16 mouse cellular contexts compared by ENCODE assay signal in genomic region chr11:84960291-84960690, GRCm38 (mm10). TPM values are rescaled to one million over a fixed set of nuclear protein-coding genes. Genes with fewer than 3 reads are reported as not detected.
DNase-seq lines count a peak whose midpoint lies in the region; ATAC-seq and TF ChIP-seq lines count a peak whose summit lies in the region.
"Had no signal": no experiment of that assay in that cellular context is flagged by ENCODE, and none has a peak within 500 bp of the region (broad histone marks: within the 10 kb centered on the region; RNA-seq: fewer than 3 reads in every experiment).

No protein-coding gene starts in this region.

- peaks cover 41% of the 10 kb centered on the region for H3K4me1 ChIP-seq in cerebellum, adult 2 months (ENCODE audit: control insufficient read depth, insufficient read depth, low read length)
- H3K4me1 ChIP-seq in heart, embryonic 12.5 days (replicated peaks): peaks cover 29% of the 10 kb centered on the region
- peaks cover 44% of the 10 kb centered on the region for H3K4me1 ChIP-seq in kidney, embryonic 15.5 days
- H3K4me1 ChIP-seq in brown adipose tissue, adult 24 weeks (ENCODE audit: control insufficient read depth, insufficient read depth, insufficient read length, low read length): peaks cover 2% of the 10 kb centered on the region

- no peaks in the 10 kb centered on the region for H3K36me3 ChIP-seq in heart, embryonic 12.5 days
- H3K36me3 ChIP-seq in kidney, embryonic 15.5 days: no peaks in the 10 kb centered on the region

- no peak for TF ChIP-seq POLR2A in cerebellum, adult 2 months (IDR thresholded peaks at IDR 0.05; ENCODE audit: borderline replicate concordance, insufficient read depth, low read length)

- H3K9ac ChIP-seq in heart, embryonic 12.5 days: no peak overlapping the region
- H3K9ac ChIP-seq in kidney, embryonic 15.5 days: no peak overlapping the region
- H3K9ac ChIP-seq: liver, embryonic 14.5 days had no signal

- WGBS in cerebellum, adult 2 months: 15% methylated on average over 3 of the region's 3 CpGs
- WGBS in heart, embryonic 12.5 days: 41% methylated on average over 3 of the region's 3 CpGs
- WGBS in kidney, embryonic 15.5 days: 41% methylated on average over 3 of the region's 3 CpGs

- intact Hi-C loops in heart, postnatal 14 days (cut with DNase I): no loop called here

- H3K4me3 ChIP-seq in cerebellum, adult 2 months (replicated peaks; ENCODE audit: insufficient read depth, low read depth, low read length): peak overlapping the region; percentile 85
- H3K4me3 ChIP-seq in heart, embryonic 12.5 days: no peak overlapping the region
- no peak overlapping the region for H3K4me3 ChIP-seq in kidney, embryonic 15.5 days (replicated peaks)
- H3K4me3 ChIP-seq in brown adipose tissue, adult 24 weeks (ENCODE audit: insufficient read depth, low read depth, low read length): 0 out of 2 replicates have a peak overlapping the region, but pooled peaks have one; percentile 8
- H3K4me3 ChIP-seq: myocyte had no signal

- no peak for ATAC-seq in cerebellum, adult (ENCODE audit: insufficient number of reproducible peaks, low FRiP score, low TSS enrichment)
- no peak for ATAC-seq in heart, embryonic 12.5 days (ENCODE audit: insufficient number of reproducible peaks, low FRiP score)
- no peak for ATAC-seq in kidney, embryonic 15.5 days (replicated peaks; ENCODE audit: low FRiP score)

- H3K27me3 ChIP-seq in cerebellum, adult 2 months (ENCODE audit: control insufficient read depth, insufficient read depth, low read length): no peaks in the 10 kb centered on the region
- H3K27me3 ChIP-seq in heart, embryonic 12.5 days (replicated peaks): peaks cover 39% of the 10 kb centered on the region
- peaks cover 39% of the 10 kb centered on the region for H3K27me3 ChIP-seq in kidney, embryonic 15.5 days

- peak overlapping the region; percentile 100 for H3K27ac ChIP-seq in cerebellum, adult 2 months (ENCODE audit: insufficient read depth, low read length)
- no peak overlapping the region for H3K27ac ChIP-seq in heart, embryonic 12.5 days (ENCODE audit: poor library complexity, severe bottlenecking)
- H3K27ac ChIP-seq in kidney, embryonic 15.5 days: peak overlapping the region; percentile 66
- peak overlapping the region; percentile 68 for H3K27ac ChIP-seq in brown adipose tissue, adult 24 weeks (replicated peaks; ENCODE audit: low read depth, low read length)
- H3K27ac ChIP-seq: liver, embryonic 14.5 days; stomach, postnatal 0 days had no signal

- no peak for DNase-seq in cerebellum, adult 2 months
- no peak for DNase-seq in heart, postnatal 14 days
- DNase-seq in kidney, adult 11 months: no peak
- no peak for DNase-seq in frontal cortex, postnatal 14 days (ENCODE audit: low spot score in 2 of 2)
- DNase-seq: layer of hippocampus, postnatal 36 days; right cerebral cortex, adult 18-20 months; thymus, postnatal 14 days had no signal

- no peaks in the 10 kb centered on the region for H3K9me3 ChIP-seq in heart, embryonic 12.5 days (replicated peaks)
- H3K9me3 ChIP-seq in kidney, embryonic 15.5 days (replicated peaks): no peaks in the 10 kb centered on the region

- TF ChIP-seq CTCF in cerebellum, adult 2 months (IDR thresholded peaks at IDR 0.05; ENCODE audit: borderline replicate concordance, insufficient read depth, low read depth, low read length): no peak

- peak overlapping the region; percentile 38 for H3K4me2 ChIP-seq in heart, embryonic 12.5 days
- peak overlapping the region; percentile 59 for H3K4me2 ChIP-seq in kidney, embryonic 15.5 days

RNA-seq across cellular contexts. Expression of gene Car4, which starts 2.7 kb away (rescaled TPM):
- polyA plus RNA-seq in cerebellum, adult 2 months (2012; rRNA removed): 187 and 208 TPM in 2 replicates
- polyA plus RNA-seq in heart, embryonic 12.5 days (2016; fragmentation: Nextera tagmentation; extraction: Ambion mirVana): 4.3 and 4.8 TPM in 2 replicates
- total RNA-seq in heart, postnatal 14 days (2021): 10 to 100 TPM; 63.6 to 82.3 TPM
- 66.2 and 71.2 TPM in 2 replicates for polyA plus RNA-seq in kidney, embryonic 15.5 days (2015; fragmentation: Nextera tagmentation; extraction: Ambion mirVana)
- polyA plus RNA-seq in brown adipose tissue, adult 24 weeks (2012; ENCODE audit: insufficient read depth, insufficient read length, missing spikeins): 26.3 and 58.9 TPM in 2 replicates
- total RNA-seq: CH12.LX; granulocyte monocyte progenitor cell, adult 5-6 weeks had no signal
- polyA plus RNA-seq: myocyte had no signal

RNA-seq across cellular contexts. Expression of gene Znhit3, which starts 44.1 kb away (rescaled TPM):
- 44.7 and 47.5 TPM in 2 replicates for polyA plus RNA-seq in cerebellum, adult 2 months (2012; rRNA removed)
- 33.8 and 37.1 TPM in 2 replicates for polyA plus RNA-seq in heart, embryonic 12.5 days (2016; fragmentation: Nextera tagmentation; extraction: Ambion mirVana)
- 1 to 10 TPM; 8.5 to 8.6 TPM for total RNA-seq in heart, postnatal 14 days (2021)
- 60.0 and 65.0 TPM in 2 replicates for polyA plus RNA-seq in kidney, embryonic 15.5 days (2015; fragmentation: Nextera tagmentation; extraction: Ambion mirVana)
- 18.5 and 22.0 TPM in 2 replicates for polyA plus RNA-seq in brown adipose tissue, adult 24 weeks (2012; ENCODE audit: insufficient read depth, insufficient read length, missing spikeins)

Comparison
In these comparisons a context has a peak if more than half of its experiments do, and no peak if none do; other contexts are left out.
1. H3K4me3 ChIP-seq: peak in cerebellum, adult 2 months (single experiment) and brown adipose tissue, adult 24 weeks (single experiment); none in heart, embryonic 12.5 days (single experiment) and kidney, embryonic 15.5 days (single experiment).